Mouse (Mus musculus) stomach, embryonic 14.5 days (tissue): ENCODE data around the gene Nptn. TPM values are rescaled to one million over a fixed set of nuclear protein-coding genes. Genes with fewer than 3 reads are reported as not detected.

ENCODE experiments used
- ATAC-seq: fragments of 200-750 bp; cut with Nextera tagmentation; 2 replicates; pipeline ENCODE4 v1.8.0; 2017; ENCODE audit warnings: low read depth, moderate TSS enrichment; ENCODE audit not compliant: insufficient number of reproducible peaks, insufficient read depth, low FRiP score
- H3K27ac ChIP-seq: fragments of 300-500 bp; sonication (generic); 2 replicates; pipeline ENCODE4 v1.5.1; 2014; ENCODE audit warnings: mild to moderate bottlenecking, low read length, moderate library complexity, mixed read lengths
- H3K27me3 ChIP-seq: fragments of 300-500 bp; sonication (generic); 2 replicates; pipeline ENCODE4 v1.6.1; 2014; ENCODE audit warnings: low read length, control low read depth, mixed read lengths; ENCODE audit not compliant: control insufficient read depth, insufficient read depth
- H3K36me3 ChIP-seq: fragments of 300-500 bp; sonication (generic); 2 replicates; pipeline ENCODE4 v1.6.1; 2014; ENCODE audit warnings: mild to moderate bottlenecking, control low read depth, low read length, moderate library complexity, mixed read lengths; ENCODE audit not compliant: control insufficient read depth, insufficient read depth
- H3K4me1 ChIP-seq: fragments of 300-500 bp; sonication (generic); 2 replicates; pipeline ENCODE4 v1.6.1; 2014; ENCODE audit warnings: low read length, control low read depth, mixed read lengths; ENCODE audit not compliant: control insufficient read depth, insufficient read depth
- H3K4me2 ChIP-seq: fragments of 300-500 bp; sonication (generic); replicated peaks from 2 replicates; pipeline ENCODE4 v1.6.1; 2014; ENCODE audit warnings: low read depth, low read length, control low read depth
- H3K4me3 ChIP-seq: fragments of 300-500 bp; sonication (generic); 2 replicates; pipeline ENCODE4 v1.5.1; 2014; ENCODE audit warnings: low read depth, low read length, control low read depth
- H3K9ac ChIP-seq: fragments of 300-500 bp; sonication (generic); replicated peaks from 2 replicates; pipeline ENCODE4 v1.6.1; 2014; ENCODE audit warnings: low read depth, mild to moderate bottlenecking, control low read depth, low read length, moderate library complexity, mixed read lengths
- H3K9me3 ChIP-seq: fragments of 300-500 bp; sonication (generic); 2 replicates; pipeline ENCODE4 v1.6.1; 2016; ENCODE audit warnings: low read depth, low read length, control low read depth; ENCODE audit not compliant: control insufficient read depth
- WGBS: fragments of 180-500 bp; shearing (Covaris S2); extraction: QIAGEN DNeasy Blood & Tissue Kit; methylation state at CpG from one replicate; pipeline ENCODE4 v1.1.7; 2014; 5-methylcytosine and 5-hydroxymethylcytosine counted together
- polyA plus RNA-seq: library from polyadenylated mRNA; unstranded; fragments of >200 nt; fragmentation: Nextera tagmentation; extraction: Ambion mirVana; gene quantifications from 2 replicates; pipeline ENCODE4 v1.2.1, GENCODE M21; 2014

Gene Nptn
- polyA plus RNA-seq, 1 experiment from 2014 or later, result 152 TPM

- no peaks in the 10 kb centered on the region for H3K9me3 ChIP-seq
- H3K36me3 ChIP-seq, result peaks cover 6% of the 10 kb centered on the region; the same call in 1 of the 2 replicates
- no peak overlapping the region for H3K27ac ChIP-seq
- H3K4me1 ChIP-seq, result no peaks in the 10 kb centered on the region
- no peak overlapping the region for H3K4me2 ChIP-seq
- no peak for ATAC-seq
- WGBS, result 83% methylated on average over 3 of the region's 3 CpGs
- H3K9ac ChIP-seq, result no peak overlapping the region
- H3K4me3 ChIP-seq, result no peak overlapping the region
- H3K27me3 ChIP-seq, result no peaks in the 10 kb centered on the region
These were observed 80.8 kb downstream of the Nptn start for GRCm38 (mm10) chr9:58662791-58663190.

- H3K4me3 ChIP-seq, result no peak overlapping the region
- no peak overlapping the region for H3K9ac ChIP-seq
- H3K4me2 ChIP-seq, result no peak overlapping the region
- H3K27ac ChIP-seq, result no peak overlapping the region
- H3K27me3 ChIP-seq, result no peaks in the 10 kb centered on the region
- 73% methylated on average over 9 of the region's 9 CpGs for WGBS
- H3K9me3 ChIP-seq, result no peaks in the 10 kb centered on the region
- H3K36me3 ChIP-seq, result no peaks in the 10 kb centered on the region; the same call in 1 of the 2 replicates
- ATAC-seq, result no peak
- no peaks in the 10 kb centered on the region for H3K4me1 ChIP-seq
These were observed 83.5 kb downstream of the Nptn start for GRCm38 (mm10) chr9:58665492-58665891.

GRCm38 (mm10) chr9:58666191-58666590 is 84.2 kb downstream of the Nptn start:
- no peak overlapping the region for H3K9ac ChIP-seq
- H3K9me3 ChIP-seq, result no peaks in the 10 kb centered on the region
- no peaks in the 10 kb centered on the region; the same call in 1 of the 2 replicates for H3K36me3 ChIP-seq
- no peak overlapping the region for H3K4me3 ChIP-seq
- H3K27me3 ChIP-seq, result no peaks in the 10 kb centered on the region
- 42% methylated on average over 9 of the region's 9 CpGs for WGBS
- no peak for ATAC-seq
- no peak overlapping the region for H3K27ac ChIP-seq
- H3K4me1 ChIP-seq, result no peaks in the 10 kb centered on the region
- H3K4me2 ChIP-seq, result no peak overlapping the region

- no peak overlapping the region for H3K27ac ChIP-seq
- no peaks in the 10 kb centered on the region for H3K27me3 ChIP-seq
- H3K4me3 ChIP-seq, result no peak overlapping the region
- no peak for ATAC-seq
- WGBS, result 50% methylated on average over 9 of the region's 9 CpGs
- H3K36me3 ChIP-seq, result no peaks in the 10 kb centered on the region; the same call in 1 of the 2 replicates
- H3K4me1 ChIP-seq, result no peaks in the 10 kb centered on the region
- H3K9ac ChIP-seq, result no peak overlapping the region
- H3K4me2 ChIP-seq, result no peak overlapping the region
- no peaks in the 10 kb centered on the region for H3K9me3 ChIP-seq
These were observed 85.2 kb downstream of the Nptn start for GRCm38 (mm10) chr9:58667244-58667643.

- Histone ChIP-seq H3K9me3 (no peaks in the 10 kb centered on the region), H3K4me2 (no peak overlapping the region), H3K4me1 (no peaks in the 10 kb centered on the region), H3K27me3 (no peaks in the 10 kb centered on the region), H3K4me3 (no peak overlapping the region), H3K36me3 (no peaks in the 10 kb centered on the region; the same call in 1 of the 2 replicates), H3K9ac (no peak overlapping the region), H3K27ac (no peak overlapping the region)
- 94% methylated on average over 3 of the region's 3 CpGs for WGBS
- no peak for ATAC-seq
These were observed 86.1 kb downstream of the Nptn start for GRCm38 (mm10) chr9:58668171-58668570.

GRCm38 (mm10) chr9:58669071-58669470 is 87.0 kb downstream of the Nptn start:
- H3K9me3 ChIP-seq, result no peaks in the 10 kb centered on the region
- no peak overlapping the region for H3K27ac ChIP-seq
- no peaks in the 10 kb centered on the region; the same call in 1 of the 2 replicates for H3K36me3 ChIP-seq
- no peak overlapping the region for H3K4me2 ChIP-seq
- H3K4me1 ChIP-seq, result no peaks in the 10 kb centered on the region
- ATAC-seq, result no peak
- no peak overlapping the region for H3K9ac ChIP-seq
- 65% methylated on average over 3 of the region's 3 CpGs for WGBS
- no peak overlapping the region for H3K4me3 ChIP-seq
- H3K27me3 ChIP-seq, result no peaks in the 10 kb centered on the region

GRCm38 (mm10) chr9:58669819-58670218 is 87.8 kb downstream of the Nptn start:
- 93% methylated on average over 6 of the region's 6 CpGs for WGBS
- no peaks in the 10 kb centered on the region for H3K4me1 ChIP-seq
- H3K9ac ChIP-seq, result no peak overlapping the region
- no peaks in the 10 kb centered on the region for H3K36me3 ChIP-seq
- no peak overlapping the region for H3K4me3 ChIP-seq
- no peak overlapping the region for H3K27ac ChIP-seq
- H3K4me2 ChIP-seq, result no peak overlapping the region
- H3K9me3 ChIP-seq, result no peaks in the 10 kb centered on the region
- no peak for ATAC-seq
- H3K27me3 ChIP-seq, result no peaks in the 10 kb centered on the region

- Histone ChIP-seq H3K27ac (no peak overlapping the region), H3K4me3 (no peak overlapping the region), H3K27me3 (no peaks in the 10 kb centered on the region), H3K36me3 (no peaks in the 10 kb centered on the region), H3K4me2 (no peak overlapping the region), H3K9me3 (no peaks in the 10 kb centered on the region), H3K9ac (no peak overlapping the region), H3K4me1 (no peaks in the 10 kb centered on the region)
- no peak for ATAC-seq
- WGBS, result 26% methylated on average over 4 of the region's 4 CpGs
These were observed 90.4 kb downstream of the Nptn start for GRCm38 (mm10) chr9:58672474-58672873.

GRCm38 (mm10) chr9:58674736-58675135 is 92.7 kb downstream of the Nptn start:
- 71% methylated on average over 11 of the region's 11 CpGs for WGBS
- H3K9me3 ChIP-seq, result no peaks in the 10 kb centered on the region
- ATAC-seq, result no peak
- H3K9ac ChIP-seq, result no peak overlapping the region
- no peaks in the 10 kb centered on the region for H3K4me1 ChIP-seq
- no peak overlapping the region for H3K4me3 ChIP-seq
- no peaks in the 10 kb centered on the region for H3K27me3 ChIP-seq
- H3K36me3 ChIP-seq, result no peaks in the 10 kb centered on the region
- H3K4me2 ChIP-seq, result no peak overlapping the region
- no peak overlapping the region for H3K27ac ChIP-seq
